Mouse (Mus musculus): ENCODE measurements around the gene Pigu.

DNA sequence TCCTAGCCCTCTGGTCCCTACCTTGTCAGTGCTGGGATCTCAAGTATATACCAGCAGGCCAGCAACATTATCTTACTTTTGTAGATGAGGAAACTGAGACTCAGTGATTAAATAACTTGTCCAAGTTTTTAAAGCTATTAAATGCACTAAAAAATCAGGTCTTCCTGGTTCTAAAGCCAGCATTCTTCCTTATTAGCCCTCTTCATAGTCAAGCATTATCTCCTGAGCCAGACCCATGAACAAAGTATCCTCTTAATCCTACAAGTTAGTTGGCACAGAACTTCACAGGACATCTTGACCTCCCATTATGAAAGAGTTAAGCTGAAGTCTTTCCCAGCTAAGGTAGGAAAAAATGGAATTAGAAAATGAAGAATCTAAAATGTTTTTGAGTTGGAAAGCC is 28.3 kb downstream of the Pigu start:
- TF ChIP-seq CTCF (IDR thresholded peaks at IDR 0.05; ENCODE audit: borderline replicate concordance, control insufficient read depth, extremely low read depth, insufficient read depth, low read length, poor library complexity), result no peak
- TF ChIP-seq POLR2A (IDR thresholded peaks at IDR 0.05; ENCODE audit: control insufficient read depth, extremely low read depth, insufficient read depth, low read length, poor library complexity), result no peak
